Mouse (Mus musculus): Measurements from ENCODE around the gene Olfr1084. TPM values are rescaled to one million over a fixed set of nuclear protein-coding genes. Genes with fewer than 3 reads are reported as not detected.
"Not testable (repeated sequence)": the region's sequence is repeated elsewhere in the genome, so short reads cannot be mapped to it uniquely, and the experiment has no call there.

Olfr1084 gene
- total RNA-seq (2021) = not detected

DNA sequence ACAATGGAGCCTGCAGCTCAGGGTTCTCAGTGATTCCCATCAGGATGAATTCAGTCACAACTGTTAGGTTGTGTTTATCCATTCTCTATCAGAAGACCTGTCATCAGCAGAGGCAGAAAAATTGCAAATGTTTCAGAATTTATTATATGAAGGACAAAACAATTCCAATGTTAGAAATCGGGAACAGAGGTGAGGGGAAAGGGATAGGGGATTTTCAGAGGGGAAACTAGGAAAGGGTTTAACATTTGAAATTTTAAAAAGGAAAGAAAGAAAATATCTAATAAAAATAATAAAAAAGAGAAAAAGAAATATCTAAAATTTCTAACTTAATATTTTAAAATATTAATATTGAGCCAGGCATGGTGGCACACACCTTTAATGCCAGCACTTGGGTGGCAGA lies at the start of gene Olfr1084:
Gene Olfr1084, minus strand, starts transcription at position 101 of the 400 bp plus-strand sequence.
- intact Hi-C loops (cut with DNase I); DNase-seq: not testable (repeated sequence)

- intact Hi-C loops (cut with DNase I) = no loop called here
These were observed 40.5 kb upstream of the Olfr1084 start, which contains the start of gene Olfr1086 for GRCm38 (mm10) chr2:86679992-86680391. TSS of gene Olfr1086 (minus strand) at chr2:86680092.

DNA sequence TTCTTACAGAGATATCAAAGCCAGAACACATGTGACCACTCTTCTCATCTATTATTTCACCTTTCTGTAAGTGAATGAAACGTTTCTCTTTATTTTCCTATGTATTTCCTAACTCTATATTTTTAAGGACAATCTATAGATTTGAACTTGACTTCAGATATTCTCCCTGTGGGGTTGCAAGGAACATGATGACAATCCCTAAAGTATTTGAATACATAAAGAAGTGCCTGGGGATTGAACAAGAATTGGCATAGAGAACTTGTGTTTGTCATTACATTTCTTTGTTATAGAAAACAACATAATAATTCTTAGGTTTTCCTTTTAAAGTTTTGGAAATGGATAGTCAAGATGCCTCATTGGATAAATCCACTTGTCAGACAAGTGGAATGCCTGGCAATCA lies 22.4 kb upstream of the Olfr1084 start, which contains the start of gene Olfr1085:
Gene Olfr1085, minus strand, starts transcription at position 101 of the 400 bp plus-strand sequence.
- DNase-seq = no peak
- intact Hi-C loops (cut with DNase I) = no loop called here

More at GRCm38 (mm10) chr2:86679992-86680391, 40.5 kb upstream of the Olfr1084 start, which contains the start of gene Olfr1086:
- DNase-seq = no peak

DNA sequence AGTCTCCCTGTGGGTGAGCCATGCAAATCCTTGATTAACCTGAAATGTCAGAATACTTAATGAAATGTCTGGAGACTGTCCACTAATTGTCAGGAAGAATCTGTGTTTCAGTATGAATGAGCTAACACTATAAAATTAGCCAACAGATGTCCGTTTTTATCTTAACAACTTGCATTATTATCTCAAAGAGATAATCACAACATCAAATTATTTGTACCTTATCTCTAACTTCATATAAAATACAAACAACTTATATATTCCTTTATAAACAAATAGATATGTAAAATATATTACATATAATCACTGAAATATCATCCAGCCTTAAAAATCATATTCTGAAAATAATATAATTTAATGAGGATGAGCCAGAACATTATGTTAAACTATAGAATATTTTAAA lies 40.7 kb downstream of the Olfr1084 start, which contains the start of gene Olfr1082:
Gene Olfr1082, minus strand, starts transcription at position 101 of the 400 bp plus-strand sequence.
- DNase-seq; intact Hi-C loops (cut with DNase I): not testable (repeated sequence)

Other genes with a start within 250 kb of the Olfr1084 start
- gene Olfr1061, start 225.7 kb downstream of the Olfr1084 start, total RNA-seq (2021) = not detected
- gene Olfr1062, start 213.0 kb downstream of the Olfr1084 start, total RNA-seq (2021) = not detected
- not detected for gene Olfr1065, start 189.1 kb downstream of the Olfr1084 start, total RNA-seq (2021)
- gene Olfr1066, start 183.5 kb downstream of the Olfr1084 start, total RNA-seq (2021) = not detected
- gene Olfr228, start 152.3 kb downstream of the Olfr1084 start, total RNA-seq (2021) = not detected
- gene Olfr1076, start 131.3 kb downstream of the Olfr1084 start, total RNA-seq (2021) = not detected
- not detected for gene Olfr1079, start 97.2 kb downstream of the Olfr1084 start, total RNA-seq (2021)
- not detected for gene Olfr1080, start 81.5 kb downstream of the Olfr1084 start, total RNA-seq (2021)
- gene Olfr1082, start 40.8 kb downstream of the Olfr1084 start, total RNA-seq (2021) = not detected
- gene Olfr1085, start 22.3 kb upstream of the Olfr1084 start, total RNA-seq (2021) = not detected
- gene Olfr1086, start 40.4 kb upstream of the Olfr1084 start, total RNA-seq (2021) = not detected
- gene Olfr1087, start 58.7 kb upstream of the Olfr1084 start, total RNA-seq (2021) = not detected
- gene Olfr1089, start 94.0 kb upstream of the Olfr1084 start, total RNA-seq (2021) = not detected
- not detected for gene Olfr1090, start 119.3 kb upstream of the Olfr1084 start, total RNA-seq (2021)
- not detected for gene Olfr1093, start 142.8 kb upstream of the Olfr1084 start, total RNA-seq (2021)
- gene Olfr141, start 170.3 kb upstream of the Olfr1084 start, total RNA-seq (2021) = not detected
- gene Olfr1094, start 184.9 kb upstream of the Olfr1084 start, total RNA-seq (2021) = not detected
- not detected for gene Olfr1095, start 212.0 kb upstream of the Olfr1084 start, total RNA-seq (2021)
- not detected for gene Gm13723, start 235.1 kb upstream of the Olfr1084 start, total RNA-seq (2021)